Comparison of ENCODE assay signal across 1 mouse cellular context in the genomic region with DNA sequence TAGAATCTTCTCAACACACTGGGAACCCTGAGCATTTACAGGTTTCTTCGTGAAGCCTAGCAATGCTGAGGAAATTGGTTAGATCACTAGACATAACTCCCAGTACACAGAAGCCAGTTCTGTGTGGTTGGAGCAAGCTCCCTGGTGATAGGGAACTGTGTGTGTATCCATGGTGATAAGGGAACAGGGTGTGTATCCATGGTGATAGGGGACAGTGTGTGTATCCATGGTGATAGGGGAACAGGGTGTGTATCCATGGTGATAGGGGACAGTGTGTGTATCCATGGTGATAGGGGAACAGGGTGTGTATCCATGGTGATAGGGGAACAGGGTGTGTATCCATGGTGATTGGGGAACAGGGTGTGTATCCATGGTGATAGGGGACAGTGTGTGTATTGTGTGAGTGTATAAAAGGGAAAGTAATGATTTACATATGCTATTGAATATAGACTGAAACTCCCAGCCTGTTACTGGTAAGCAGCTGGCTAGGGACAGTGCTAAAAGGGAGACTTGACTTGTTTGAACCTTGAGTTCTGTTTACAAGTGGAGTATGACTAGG. TPM values are rescaled to one million over a fixed set of nuclear protein-coding genes. Genes with fewer than 3 reads are reported as not detected.
"Had no signal": no experiment of that assay in that cellular context is flagged by ENCODE, and none has a peak within 500 bp of the region (broad histone marks: within the 10 kb centered on the region; RNA-seq: fewer than 3 reads in every experiment).

No protein-coding gene starts in this region.

RNA-seq across cellular contexts. Expression of a gene that starts 41.2 kb away (rescaled TPM):
- total RNA-seq: left cerebral cortex, postnatal 36 days had no signal
